Mouse (Mus musculus) spleen, adult 10 weeks (tissue): ENCODE data around the gene A730015C16Rik. TPM values are rescaled to one million over a fixed set of nuclear protein-coding genes. Genes with fewer than 3 reads are reported as not detected.

Experiments used
- polyA plus RNA-seq: library from polyadenylated mRNA; stranded (reverse); fragments of 350-450 nt; fragmentation: Illumina TruSeq; extraction: RNeasy Lipid Tissue Mini Kit (QIAGEN cat#74804); gene quantifications from one replicate; pipeline ENCODE4 v1.2.3, GENCODE M21; 2015; ENCODE audit warnings: low replicate concordance; ENCODE audit not compliant: insufficient read depth

Gene A730015C16Rik
- polyA plus RNA-seq: not detected

DNA sequence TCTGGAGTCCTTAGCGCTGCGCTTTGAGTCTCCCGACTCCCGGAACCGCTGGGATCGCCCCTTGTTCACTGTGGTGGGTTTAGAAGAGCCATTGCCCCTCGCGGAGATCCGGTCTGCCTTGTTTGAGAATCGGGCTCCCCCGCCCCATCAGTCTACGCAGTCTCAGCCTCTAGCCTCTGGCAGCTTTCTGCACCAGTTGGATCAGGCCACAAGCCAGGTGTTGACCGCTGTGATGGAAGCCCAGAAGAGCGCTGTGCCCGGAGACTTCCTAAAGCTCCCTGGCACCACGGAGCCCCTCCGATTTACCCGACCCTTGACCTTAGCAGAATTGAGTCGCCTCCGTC, at the start of gene A730015C16Rik:
Gene A730015C16Rik, minus strand, starts transcription at position 115 of the 344 bp plus-strand sequence.

DNA sequence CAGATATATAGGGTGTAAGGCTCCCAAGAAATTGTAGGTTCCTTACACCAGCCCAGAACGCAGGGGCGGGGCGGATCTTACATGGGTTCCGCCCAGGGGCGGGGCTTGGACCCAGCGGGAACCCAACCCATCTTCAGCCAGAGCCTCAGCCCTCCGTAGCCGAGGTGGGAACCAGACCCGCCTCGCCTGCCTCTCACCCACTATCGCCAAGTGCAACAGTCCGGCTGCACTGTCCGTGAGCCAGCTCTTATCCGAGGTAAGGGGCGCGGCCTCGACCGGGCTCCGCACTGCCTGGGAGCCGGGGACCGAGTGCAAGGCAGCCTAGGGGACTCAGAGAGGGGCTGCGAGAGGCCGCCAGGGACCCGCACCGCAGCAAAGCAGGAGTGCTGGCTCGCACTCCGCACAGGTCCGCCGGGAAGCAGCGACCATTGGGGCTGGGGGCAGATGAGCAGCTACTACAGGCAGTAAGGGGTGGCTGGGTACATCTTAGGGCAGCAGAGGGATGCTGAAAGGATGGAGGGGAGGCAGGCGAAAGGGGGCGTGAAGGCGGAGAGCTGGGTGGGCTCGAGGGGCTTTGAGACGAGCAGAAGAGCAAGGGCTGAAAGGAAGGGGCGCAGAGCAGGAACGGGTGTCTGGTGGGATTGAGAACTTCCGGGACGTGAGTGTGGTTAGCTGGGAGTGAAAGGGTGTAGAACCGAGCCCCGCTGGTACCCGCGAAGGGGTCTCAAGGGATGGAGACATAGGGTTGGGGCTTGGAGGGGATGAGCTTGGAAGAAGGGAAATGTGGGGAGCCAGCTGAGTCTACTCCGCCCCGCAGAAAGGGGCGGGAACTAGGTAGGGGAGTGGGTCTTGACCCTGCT, 30.8 kb upstream of the A730015C16Rik start, which contains the start of gene Rab3b:
Gene Rab3b, plus strand, starts transcription at position 101 of the 860 bp plus-strand sequence.

DNA sequence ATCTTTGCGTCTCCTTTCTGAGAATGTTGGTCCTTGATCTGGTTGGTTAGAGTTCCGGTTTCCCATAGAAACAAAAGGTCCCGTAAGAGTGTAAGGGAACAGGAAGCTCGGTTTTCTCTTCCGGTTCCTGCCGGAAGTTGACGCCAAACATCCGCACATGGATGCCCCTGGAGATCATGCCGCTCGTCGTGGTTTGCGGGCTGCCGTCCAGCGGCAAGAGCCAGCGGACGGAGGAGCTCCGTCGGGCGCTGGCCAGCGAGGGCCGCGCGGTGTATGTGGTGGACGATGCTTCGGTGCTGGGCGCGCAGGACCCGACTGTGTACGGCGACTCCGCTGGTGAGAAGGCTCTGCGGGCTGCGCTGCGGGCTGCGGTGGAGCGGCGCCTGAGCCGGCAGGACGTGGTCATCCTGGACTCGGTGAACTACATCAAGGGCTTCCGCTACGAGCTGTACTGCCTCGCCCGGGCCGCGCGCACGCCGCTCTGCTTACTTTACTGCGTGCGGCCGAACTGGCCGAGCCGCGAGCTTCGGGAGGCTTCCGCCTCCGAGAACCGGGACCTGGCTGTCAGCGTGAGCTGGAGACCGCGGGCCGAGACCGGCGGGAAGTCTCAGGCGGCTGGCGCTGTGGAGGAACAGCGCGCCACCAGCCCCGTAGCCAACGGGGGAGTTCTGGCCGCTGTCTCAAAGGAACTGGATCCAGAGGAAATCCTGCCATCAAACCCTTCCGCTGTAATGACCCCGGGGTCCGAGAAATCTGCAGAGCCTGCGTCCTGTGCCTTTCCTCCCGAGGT, 509 bp downstream of the A730015C16Rik start, which contains the start of gene Kti12:
Gene Kti12, plus strand, starts transcription at position 71 of the 790 bp plus-strand sequence.

DNA sequence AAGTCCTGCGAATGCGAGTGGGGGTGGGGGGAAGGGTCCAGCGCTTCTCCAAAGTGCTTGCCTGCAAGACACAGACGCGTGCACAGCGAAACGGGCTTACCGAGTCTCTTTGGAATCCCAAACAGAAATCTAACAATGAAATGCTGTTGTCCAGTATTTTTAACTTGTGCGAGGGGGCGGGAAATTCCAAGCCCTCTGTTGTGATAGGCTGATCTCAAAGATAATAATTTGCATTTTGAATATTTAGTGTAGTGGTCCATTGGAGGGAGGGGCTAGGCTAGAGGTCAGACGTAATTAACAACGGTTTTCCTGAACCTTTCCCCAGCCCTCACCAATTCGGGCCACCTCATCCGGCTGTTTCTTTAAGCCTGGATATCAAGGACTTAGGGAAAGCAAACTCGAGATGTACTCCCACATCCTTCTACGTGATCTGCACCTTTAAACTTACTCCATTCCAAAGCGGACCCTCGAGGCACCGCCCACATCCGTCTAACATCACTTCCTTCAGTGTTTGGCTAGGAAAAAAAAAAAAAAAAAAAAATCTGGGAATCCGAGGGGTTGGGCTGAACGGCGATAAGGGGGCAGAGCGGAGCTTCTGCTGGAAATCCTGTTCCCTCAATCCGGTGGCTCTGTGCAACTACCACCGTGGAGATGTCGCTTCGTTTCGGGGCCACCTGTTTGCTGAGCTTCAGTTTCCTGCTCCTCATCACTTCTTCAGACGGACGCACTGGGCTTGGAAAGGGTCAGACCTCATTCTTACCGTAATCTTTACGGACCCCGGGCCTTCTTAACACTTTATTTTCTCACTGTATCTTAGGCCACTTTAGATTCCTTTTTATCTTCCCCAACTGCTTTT, 14.1 kb downstream of the A730015C16Rik start, which contains the start of gene Txndc12:
Gene Txndc12, plus strand, starts transcription at position 487 of the 856 bp plus-strand sequence.

DNA sequence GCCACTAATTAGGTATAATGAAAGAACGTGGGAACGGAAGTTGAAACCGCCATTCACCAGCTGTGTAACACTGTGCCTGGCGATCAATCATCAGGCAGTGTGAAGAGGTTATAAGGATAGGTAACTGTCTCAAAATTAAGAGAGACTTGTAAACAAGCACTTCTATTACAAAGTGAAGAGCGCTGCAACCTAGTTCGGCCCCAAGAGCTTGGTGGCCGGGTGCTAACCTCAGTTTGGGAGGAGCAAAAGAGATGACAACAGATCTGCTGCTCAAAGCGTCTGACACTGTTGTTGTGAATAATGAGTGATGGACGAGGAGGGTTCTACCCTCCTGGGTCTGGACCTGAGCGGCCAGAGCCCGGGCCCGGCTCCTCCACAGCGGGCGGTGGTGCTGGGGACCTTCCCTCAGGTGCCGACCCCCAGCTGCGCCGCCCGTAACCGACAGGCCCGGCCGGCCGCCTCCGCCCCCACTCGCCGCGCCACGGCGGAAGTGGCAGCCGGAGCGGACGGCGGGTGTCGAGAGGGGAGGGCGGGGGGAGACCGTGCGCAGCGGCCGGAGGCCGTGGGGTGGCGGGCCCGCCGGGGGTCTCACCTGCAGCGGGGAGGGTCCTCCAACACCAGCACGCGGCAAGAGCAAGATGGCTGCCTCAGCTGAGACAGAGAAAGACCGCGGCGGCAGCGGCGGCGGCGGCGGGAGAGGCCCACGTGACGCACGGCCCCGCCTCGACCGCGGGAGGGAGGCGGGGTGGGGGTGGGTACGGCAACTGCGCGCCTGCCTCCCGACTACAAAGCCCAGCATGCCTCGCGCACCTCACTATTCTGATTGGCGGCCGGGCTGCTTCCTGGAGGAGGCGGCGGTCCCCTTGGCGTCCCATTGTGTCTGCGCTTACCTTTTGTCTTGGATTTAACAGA, 15.2 kb downstream of the A730015C16Rik start, which contains the start of gene Btf3l4:
Gene Btf3l4, minus strand, starts transcription at position 699 of the 912 bp plus-strand sequence.

Other genes starting within 250 kb of the A730015C16Rik start
- 73.8 TPM for gene Cc2d1b, start 228.7 kb downstream of the A730015C16Rik start, polyA plus RNA-seq
- gene 3110021N24Rik, start 129.0 kb downstream of the A730015C16Rik start, polyA plus RNA-seq: not detected
- gene Zfyve9, start 67.8 kb downstream of the A730015C16Rik start, polyA plus RNA-seq: 6.8 TPM
- 136 TPM for gene Btf3l4, start 15.0 kb downstream of the A730015C16Rik start, polyA plus RNA-seq
- gene Txndc12, start 14.0 kb downstream of the A730015C16Rik start, polyA plus RNA-seq: 39.9 TPM
- 24.8 TPM for gene Kti12, start 834 bp downstream of the A730015C16Rik start, polyA plus RNA-seq
- gene Rab3b, start 30.4 kb upstream of the A730015C16Rik start, polyA plus RNA-seq: 0.17 TPM
- gene Nrd1, start 152.0 kb upstream of the A730015C16Rik start, polyA plus RNA-seq: 212 TPM